Mouse (Mus musculus) heart, postnatal 0 days (tissue): ENCODE results near the gene Trim50. TPM values are rescaled to one million over a fixed set of nuclear protein-coding genes. Genes with fewer than 3 reads are reported as not detected.

ENCODE experiments used
- ATAC-seq: fragments of 200-750 bp; cut with Nextera tagmentation; 2 replicates; pipeline ENCODE4 v1.8.0; 2017; ENCODE audit warnings: low read depth, moderate number of reproducible peaks, moderate library complexity; ENCODE audit not compliant: insufficient read depth
- DNase-seq: peaks from one replicate; pipeline ENCODE4 v3.0.0-alpha.2; 2016; ENCODE audit warnings: low spot score
- H3K27ac ChIP-seq: fragments of 300-500 bp; sonication (generic); 2 replicates; pipeline ENCODE4 v1.5.1; 2014; ENCODE audit warnings: low read depth, mild to moderate bottlenecking
- H3K27me3 ChIP-seq: fragments of 300-500 bp; sonication (generic); 2 replicates; pipeline ENCODE4 v1.6.1; 2014; ENCODE audit warnings: low read length, mixed read lengths; ENCODE audit not compliant: control insufficient read depth, insufficient read depth
- H3K36me3 ChIP-seq: fragments of 300-500 bp; sonication (generic); replicated peaks from 2 replicates; pipeline ENCODE4 v1.6.1; 2014; ENCODE audit warnings: low read length, mixed read lengths; ENCODE audit not compliant: control insufficient read depth, insufficient read depth
- H3K4me1 ChIP-seq: fragments of 300-500 bp; sonication (generic); 2 replicates; pipeline ENCODE4 v1.6.1; 2014; ENCODE audit warnings: antibody characterized with exemption; ENCODE audit not compliant: control insufficient read depth, insufficient read depth
- H3K4me2 ChIP-seq: fragments of 300-500 bp; sonication (generic); 2 replicates; pipeline ENCODE4 v1.6.1; 2014; ENCODE audit warnings: low read depth, mild to moderate bottlenecking, low read length, moderate library complexity
- H3K4me3 ChIP-seq: fragments of 300-500 bp; sonication (generic); 2 replicates; pipeline ENCODE4 v1.5.1; 2014; ENCODE audit warnings: low read depth, low read length
- H3K9ac ChIP-seq: fragments of 300-500 bp; sonication (generic); replicated peaks from 2 replicates; pipeline ENCODE4 v1.6.1; 2014; ENCODE audit warnings: low read depth, low read length, mixed read lengths
- H3K9me3 ChIP-seq: fragments of 300-500 bp; sonication (generic); replicated peaks from 2 replicates; pipeline ENCODE4 v1.6.1; 2016; ENCODE audit warnings: low read length; ENCODE audit not compliant: control insufficient read depth
- CTCF ChIP-seq: IDR thresholded peaks from 2 replicates; pipeline ENCODE4 v1.5.1; 2016; ENCODE audit warnings: antibody characterized with exemption, control low read depth, low read depth
- EP300 ChIP-seq: IDR thresholded peaks from 2 replicates; pipeline ENCODE4 v1.6.1; 2016; ENCODE audit warnings: antibody characterized with exemption, low read depth
- WGBS: fragments of 180-500 bp; shearing (Covaris S2); extraction: QIAGEN DNeasy Blood & Tissue Kit; methylation state at CpG from one replicate; pipeline ENCODE4 v1.1.7; 2014; 5-methylcytosine and 5-hydroxymethylcytosine counted together
- polyA plus RNA-seq: library from polyadenylated mRNA; unstranded; fragments of >200 nt; fragmentation: Nextera tagmentation; extraction: Ambion mirVana; gene quantifications from 2 replicates; pipeline ENCODE4 v1.2.1, GENCODE M21; 2015
- total RNA-seq: library from RNA; depleted of rRNA; stranded (reverse); fragments of >200 nt; gene quantifications from 2 replicates; pipeline ENCODE4 v1.2.3, GENCODE M21; 2014; ENCODE audit warnings: low replicate concordance

The Trim50 gene
- total and polyA plus RNA-seq, 2 experiments from 2014 or later, result not detected

- no peaks in the 10 kb centered on the region for H3K4me1 ChIP-seq
- no peaks in the 10 kb centered on the region for H3K27me3 ChIP-seq
- H3K36me3 ChIP-seq, result peaks cover 94% of the 10 kb centered on the region
- no peak overlapping the region for H3K9ac ChIP-seq
- no peak overlapping the region for H3K4me3 ChIP-seq
- ATAC-seq (no peak), DNase-seq (no peak)
- 90% methylated on average over 4 of the region's 4 CpGs for WGBS
- H3K9me3 ChIP-seq, result no peaks in the 10 kb centered on the region
- H3K27ac ChIP-seq, result no peak overlapping the region
- TF ChIP-seq CTCF, result no peak
- TF ChIP-seq EP300, result no peak
- no peak overlapping the region for H3K4me2 ChIP-seq
These were observed 27.6 kb downstream of the Trim50 start for GRCm38 (mm10) chr5:135380681-135381080.

DNA sequence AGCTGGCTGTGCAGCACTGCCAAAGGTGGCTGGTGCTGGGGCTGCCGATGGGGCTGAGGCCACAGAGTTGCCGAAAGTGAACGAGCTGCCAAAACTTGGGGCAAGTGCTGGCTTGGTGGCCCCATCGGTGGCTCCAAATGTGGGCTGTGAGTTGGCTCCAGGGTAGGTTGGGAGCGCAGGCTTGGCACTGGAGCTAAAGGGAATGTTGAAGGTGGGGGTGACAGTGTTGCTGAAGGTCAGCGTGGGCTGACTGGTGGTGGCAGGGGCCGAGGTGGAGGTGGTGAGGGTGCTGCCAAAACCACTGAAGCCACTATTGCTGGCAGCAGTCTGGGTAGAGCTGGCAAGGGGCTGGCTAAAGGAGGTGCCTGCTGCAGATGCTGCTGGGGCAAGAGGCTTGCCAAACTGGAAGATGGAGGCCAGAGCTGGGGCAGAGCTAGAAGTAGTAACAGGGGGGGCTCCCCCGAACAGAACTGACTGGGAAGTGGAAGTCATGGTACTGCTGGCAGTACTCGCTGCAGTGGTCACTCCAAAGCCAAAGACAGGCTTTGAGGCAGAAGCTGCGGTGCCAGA, 28.3 kb downstream of the Trim50 start:
- Histone ChIP-seq H3K4me1 (no peaks in the 10 kb centered on the region), H3K9me3 (no peaks in the 10 kb centered on the region), H3K36me3 (peaks cover 92% of the 10 kb centered on the region), H3K4me3 (no peak overlapping the region), H3K4me2 (no peak overlapping the region), H3K9ac (no peak overlapping the region), H3K27me3 (no peaks in the 10 kb centered on the region), H3K27ac (no peak overlapping the region)
- TF ChIP-seq CTCF (no peak), EP300 (no peak)
- 89% methylated on average over 10 of the region's 10 CpGs for WGBS
- ATAC-seq, result no peak
- no peak for DNase-seq

DNA sequence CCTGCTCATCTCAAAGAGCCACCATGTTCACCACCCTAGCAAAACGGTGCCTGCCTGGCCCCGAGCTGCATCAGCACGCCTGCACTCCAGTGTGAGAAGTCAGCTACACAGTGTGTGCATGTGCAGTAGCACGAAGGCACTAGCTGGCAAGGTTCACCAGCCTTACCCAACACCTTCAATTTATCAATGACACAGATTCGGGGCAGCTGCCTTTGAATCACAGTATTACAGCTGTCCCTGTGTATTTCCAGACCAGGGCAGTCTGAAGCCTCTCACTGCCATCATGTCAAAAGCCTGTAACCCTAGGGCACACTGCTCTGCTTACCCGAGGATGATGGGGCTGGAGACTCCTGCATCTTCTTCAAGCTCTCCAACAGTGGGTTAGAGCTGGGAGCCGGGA, 29.7 kb downstream of the Trim50 start:
- no peaks in the 10 kb centered on the region for H3K27me3 ChIP-seq
- WGBS, result 85% methylated on average over 7 of the region's 7 CpGs
- no peaks in the 10 kb centered on the region for H3K4me1 ChIP-seq
- H3K4me3 ChIP-seq, result no peak overlapping the region
- H3K36me3 ChIP-seq, result peaks cover 97% of the 10 kb centered on the region
- DNase-seq (no peak), ATAC-seq (no peak)
- no peak overlapping the region for H3K4me2 ChIP-seq
- TF ChIP-seq CTCF, result no peak
- TF ChIP-seq EP300, result no peak
- no peaks in the 10 kb centered on the region for H3K9me3 ChIP-seq
- no peak overlapping the region for H3K9ac ChIP-seq
- H3K27ac ChIP-seq, result no peak overlapping the region

- WGBS, result 78% methylated on average over 10 of the region's 10 CpGs
- peaks cover 97% of the 10 kb centered on the region for H3K36me3 ChIP-seq
- no peak for TF ChIP-seq EP300
- TF ChIP-seq CTCF, result no peak
- no peaks in the 10 kb centered on the region for H3K4me1 ChIP-seq
- ATAC-seq (no peak), DNase-seq (no peak)
- no peaks in the 10 kb centered on the region for H3K27me3 ChIP-seq
- H3K4me3 ChIP-seq, result no peak overlapping the region
- no peak overlapping the region for H3K9ac ChIP-seq
- no peak overlapping the region for H3K27ac ChIP-seq
- no peak overlapping the region for H3K4me2 ChIP-seq
- no peaks in the 10 kb centered on the region for H3K9me3 ChIP-seq
These were observed 30.7 kb downstream of the Trim50 start for GRCm38 (mm10) chr5:135383771-135384170.

DNA sequence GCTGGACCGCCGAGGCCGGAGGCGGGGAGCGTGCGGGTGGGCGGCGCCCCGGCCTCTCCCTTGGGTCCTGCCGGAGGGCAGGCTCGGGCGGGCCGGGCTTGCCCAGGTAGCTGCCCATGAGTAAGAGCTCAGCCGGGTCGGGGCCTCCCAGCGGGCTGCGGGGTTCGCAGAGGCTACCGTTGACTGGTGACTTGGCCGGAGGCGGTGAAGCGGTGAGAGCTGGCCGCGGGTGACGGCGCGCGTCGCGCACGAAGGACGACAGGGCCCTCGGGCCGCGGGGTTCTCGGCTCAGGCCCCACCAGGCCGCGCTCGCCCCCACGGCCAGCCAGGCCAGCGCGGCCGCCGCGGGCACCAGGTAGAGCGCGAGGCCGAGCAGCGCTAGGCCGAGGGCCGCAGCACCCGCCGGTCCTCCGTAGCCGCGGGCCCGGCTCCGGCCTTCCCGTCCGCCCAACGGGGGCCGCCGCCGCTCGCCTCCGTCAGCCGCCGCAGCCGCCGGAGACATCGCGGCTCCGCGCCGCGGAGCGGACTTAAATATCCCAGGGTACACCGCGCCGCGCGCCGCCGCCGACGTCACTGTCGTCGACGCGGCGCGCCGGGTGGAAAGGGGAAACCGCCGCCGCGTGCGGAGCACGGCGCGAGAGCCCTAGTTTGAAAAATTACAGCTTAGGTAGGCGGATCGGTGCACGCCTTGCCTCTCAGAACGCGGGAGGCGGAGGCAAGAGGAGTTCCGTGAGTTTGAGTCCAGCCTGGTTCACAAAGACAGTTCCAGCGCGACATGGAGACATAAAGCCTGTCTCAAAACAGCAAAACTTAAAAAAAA, 41.1 kb downstream of the Trim50 start, which contains the start of gene Pom121:
TSS of gene Pom121 (minus strand) at position 543 of the 820 bp plus-strand sequence.
- peak within 1 kb of the TSS; percentile 99 for H3K9ac ChIP-seq
- H3K4me2 ChIP-seq, result peak within 1 kb of the TSS; percentile 87
- peak; percentile 84 for DNase-seq
- peaks cover 11% of the 10 kb centered on the region for H3K4me1 ChIP-seq
- H3K4me3 ChIP-seq, result peak within 1 kb of the TSS; percentile 96
- H3K27me3 ChIP-seq, result no peaks in the 10 kb centered on the region
- peak within 1 kb of the TSS; percentile 89 for H3K27ac ChIP-seq
- no peaks in the 10 kb centered on the region for H3K9me3 ChIP-seq
- TF ChIP-seq EP300, result 0 out of 2 replicates have a peak, but pooled peaks have one; percentile 37
- no peak for TF ChIP-seq CTCF
- WGBS, result under 1% methylated on average over 87 of the region's 110 CpGs
- ATAC-seq, result peak; percentile 93
- H3K36me3 ChIP-seq, result peaks cover 30% of the 10 kb centered on the region
